Mouse (Mus musculus) liver, adult (tissue): Measurements from ENCODE around the gene Olfr1369-ps1.
"Not testable (repeated sequence)": the region's sequence is repeated elsewhere in the genome, so short reads cannot be mapped to it uniquely, and the experiment has no call there.

ENCODE experiments used
- GATA4 ChIP-seq: IDR thresholded peaks from 2 replicates; pipeline ENCODE4 v1.6.1; 2014; ENCODE audit warnings: mild to moderate bottlenecking, low read length; ENCODE audit not compliant: insufficient replicate concordance

The Olfr1369-ps1 gene

GRCm38 (mm10) chr13:21111183-21111582 is at the start of gene Olfr1369-ps1:
TSS of gene Olfr1369-ps1 (plus strand) at chr13:21111483.
- TF ChIP-seq GATA4, result not testable (repeated sequence)

- TF ChIP-seq GATA4, result no peak
Observed at GRCm38 (mm10) chr13:21066021-21066420, 45.3 kb upstream of the Olfr1369-ps1 start.

GRCm38 (mm10) chr13:21074847-21075246 is 36.4 kb upstream of the Olfr1369-ps1 start, which contains the start of gene Olfr1370:
TSS of gene Olfr1370 (minus strand) at chr13:21074947.
- TF ChIP-seq GATA4, result no peak

DNA sequence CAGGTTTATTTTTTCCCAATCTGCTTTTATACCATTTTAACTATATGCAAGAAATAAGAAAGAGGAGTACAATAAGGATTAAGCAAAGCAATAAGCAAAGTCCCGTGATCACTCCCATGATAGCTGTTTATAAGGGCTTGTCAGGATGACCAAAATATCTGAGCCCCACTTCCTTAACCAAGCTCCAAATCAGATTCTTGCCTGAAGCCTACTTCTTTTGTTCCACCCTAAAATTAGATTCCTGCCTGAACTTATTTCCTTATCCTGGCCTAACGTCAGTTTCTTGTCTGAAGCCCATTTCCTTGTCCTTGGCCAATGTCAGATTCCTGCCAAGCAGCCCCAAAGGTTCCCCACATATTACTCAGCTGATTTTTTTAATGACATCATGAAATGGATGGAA is 28.6 kb upstream of the Olfr1369-ps1 start:
- no peak for TF ChIP-seq GATA4

DNA sequence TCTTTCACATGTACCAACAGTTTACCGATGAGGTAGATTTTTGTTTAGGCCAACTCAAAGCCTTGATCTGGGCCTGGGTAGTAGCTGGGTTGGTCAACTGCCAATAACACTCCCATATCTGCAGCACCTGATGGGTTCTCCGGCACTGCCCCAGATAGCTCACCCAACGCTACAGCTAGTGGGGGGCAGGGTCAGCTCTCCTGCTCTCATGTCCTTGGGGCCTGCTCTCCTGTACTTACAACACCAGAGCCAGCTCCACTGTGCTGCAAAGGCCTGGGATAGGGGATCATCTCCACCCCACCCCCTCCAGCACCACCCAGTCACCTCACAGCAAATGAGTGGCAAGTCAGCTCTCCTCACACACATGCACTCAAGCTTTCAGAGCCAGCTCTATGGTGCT is 1.5 kb upstream of the Olfr1369-ps1 start:
- TF ChIP-seq GATA4, result no peak

DNA sequence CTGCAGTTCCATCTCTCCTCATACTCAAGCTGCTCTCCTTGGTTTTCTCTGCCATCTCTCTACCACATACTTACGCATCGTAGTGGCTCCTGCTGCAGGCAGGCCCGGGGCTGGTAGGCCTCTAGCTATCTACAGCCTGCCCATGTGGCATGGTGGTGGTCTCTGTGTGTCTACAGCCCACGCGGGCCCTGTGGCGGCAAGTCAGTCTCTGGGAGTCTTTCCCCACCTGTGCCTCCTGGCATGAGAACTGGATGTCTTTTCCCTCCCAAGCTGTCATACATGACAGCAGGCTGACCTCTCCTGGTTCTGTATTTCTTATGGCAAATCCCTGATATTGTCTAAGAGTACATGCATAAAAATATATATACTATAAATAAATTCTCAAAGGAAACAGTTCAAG is 842 bp upstream of the Olfr1369-ps1 start:
- no peak for TF ChIP-seq GATA4

DNA sequence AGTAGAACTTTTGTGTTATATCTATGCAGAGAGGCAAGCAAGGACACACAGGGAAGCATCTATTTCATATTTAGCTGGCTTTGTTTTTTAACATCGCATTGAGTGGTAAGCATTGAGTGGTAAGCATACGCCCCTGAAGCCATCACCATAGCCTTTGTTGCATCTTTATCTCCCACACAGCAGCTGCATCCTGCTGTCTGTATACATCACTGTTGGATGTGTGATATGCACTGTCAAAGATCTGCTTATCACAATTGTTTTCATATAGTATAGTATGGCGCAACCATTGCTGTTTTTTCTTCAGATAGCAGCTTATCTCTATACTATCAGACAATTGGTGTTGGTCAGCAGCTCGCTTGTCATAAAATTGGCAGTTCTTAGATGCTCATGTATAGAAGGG is 2.8 kb downstream of the Olfr1369-ps1 start:
- TF ChIP-seq GATA4, result no peak

GRCm38 (mm10) chr13:21129339-21129738 is 18.1 kb downstream of the Olfr1369-ps1 start, which contains the start of gene Olfr263:
TSS of gene Olfr263 (plus strand) at chr13:21129639.
- TF ChIP-seq GATA4, result not testable (repeated sequence)

DNA sequence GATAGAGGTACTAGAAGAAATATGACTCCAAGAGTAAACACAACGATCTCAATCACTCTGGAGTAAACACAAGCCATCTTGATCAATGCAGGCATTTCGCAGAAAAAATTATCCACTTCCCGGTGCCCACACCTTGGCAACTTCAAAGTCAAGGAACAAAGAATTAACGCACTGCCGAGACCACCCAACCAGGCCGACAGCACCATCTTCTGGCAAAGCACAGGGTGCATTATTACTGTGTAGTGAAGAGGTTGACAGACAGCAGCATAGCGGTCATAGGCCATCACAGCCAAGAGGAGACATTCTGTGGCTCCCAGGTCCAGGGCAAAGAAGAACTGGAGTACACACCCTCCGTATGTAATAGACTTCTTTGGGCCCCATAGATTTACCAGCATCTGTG is 31.1 kb downstream of the Olfr1369-ps1 start:
- no peak for TF ChIP-seq GATA4

DNA sequence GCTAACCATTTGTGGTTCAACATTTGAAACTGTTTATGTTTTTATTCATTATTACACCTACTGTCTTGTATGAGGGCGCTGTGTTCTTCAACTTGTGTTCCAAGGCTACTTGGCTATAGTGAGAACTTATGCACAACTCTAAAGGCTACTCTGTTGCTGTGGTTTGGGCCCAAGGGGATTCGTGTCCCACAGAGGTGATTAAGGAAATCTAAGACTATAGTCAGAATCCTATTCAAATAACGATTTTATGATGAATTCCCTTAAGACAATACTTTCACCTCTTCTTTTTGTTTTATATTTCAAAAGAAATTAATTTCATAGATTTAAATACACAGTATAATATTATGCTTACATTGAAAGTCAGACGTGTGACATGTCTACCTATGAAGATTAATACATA is 34.5 kb downstream of the Olfr1369-ps1 start, which contains the start of gene Olfr1368:
Gene Olfr1368 (minus strand): TSS at position 101 of the 400 bp plus-strand sequence.
- no peak for TF ChIP-seq GATA4

DNA sequence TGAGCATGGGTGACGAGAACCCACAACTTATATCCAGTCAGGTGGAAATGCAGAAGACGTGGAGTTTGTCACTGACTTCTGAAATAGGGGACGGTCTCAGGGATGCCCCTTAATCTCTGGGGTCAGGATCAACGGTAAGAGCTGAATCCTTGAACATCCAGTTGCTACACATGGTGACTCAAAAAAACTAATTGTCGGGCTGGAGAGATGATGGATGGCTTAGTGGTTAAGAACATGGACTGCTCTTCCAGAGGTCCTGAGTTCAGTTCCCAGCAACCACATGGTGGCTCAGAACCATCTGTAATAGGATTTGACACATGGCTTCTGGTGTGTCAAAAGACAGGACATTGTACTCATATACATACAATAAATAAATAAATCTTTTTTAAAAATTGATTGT is 44.6 kb downstream of the Olfr1369-ps1 start:
- no peak for TF ChIP-seq GATA4

DNA sequence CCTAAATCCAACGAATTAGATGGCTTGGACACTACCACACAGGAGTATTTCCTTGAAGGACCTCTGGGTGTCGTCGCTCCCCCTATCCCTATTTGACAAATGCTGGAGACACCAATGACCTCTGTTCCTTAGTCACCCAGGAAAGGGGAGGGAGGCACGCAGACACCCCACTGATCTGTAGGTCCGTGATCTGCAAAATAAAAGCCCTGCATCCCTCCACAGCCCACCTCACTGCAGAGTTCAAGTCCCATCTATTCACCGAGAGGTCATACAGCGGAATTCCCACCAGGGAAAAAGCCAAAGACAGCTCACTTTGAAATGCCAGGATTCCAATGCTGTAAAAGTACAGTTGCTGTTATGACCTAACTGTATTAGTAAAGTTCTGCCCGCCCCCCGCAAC is 46.8 kb downstream of the Olfr1369-ps1 start:
- TF ChIP-seq GATA4, result no peak

DNA sequence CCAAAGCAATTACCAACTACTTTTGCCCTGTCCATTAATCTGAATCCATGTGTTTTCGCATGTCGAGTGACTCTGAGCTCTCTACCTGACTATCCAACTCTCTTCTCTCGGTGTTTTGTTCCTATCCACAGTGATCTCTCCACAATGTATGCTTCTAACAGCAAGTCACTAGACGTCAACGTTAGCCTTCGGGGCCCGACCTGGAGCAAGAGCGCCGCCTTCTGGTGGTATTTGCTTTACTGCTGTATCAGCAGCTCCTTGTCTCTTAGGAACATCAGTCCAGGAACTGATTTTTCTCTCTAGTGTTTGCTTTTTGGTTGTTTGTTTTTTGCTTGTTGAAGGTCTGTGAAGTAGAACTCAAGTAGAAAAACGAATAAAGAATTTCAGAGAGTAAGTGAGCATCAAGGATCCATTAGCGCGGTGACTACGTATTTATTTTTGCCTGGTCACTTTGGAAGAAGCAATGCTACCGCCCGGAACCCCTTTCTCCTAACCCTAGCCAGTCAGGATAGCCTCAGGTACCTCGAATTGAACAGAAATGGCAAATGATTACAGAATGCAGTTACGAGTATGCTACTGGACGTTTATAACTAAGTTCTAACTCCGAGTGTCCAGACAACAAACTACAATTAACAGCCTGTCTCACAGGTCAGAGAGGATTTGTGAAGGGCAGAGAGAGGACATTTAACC is 47.6 kb downstream of the Olfr1369-ps1 start:
- no peak; the same call in 1 of the 2 replicates for TF ChIP-seq GATA4

GRCm38 (mm10) chr13:21159475-21159819 is 48.2 kb downstream of the Olfr1369-ps1 start:
- no peak for TF ChIP-seq GATA4

DNA sequence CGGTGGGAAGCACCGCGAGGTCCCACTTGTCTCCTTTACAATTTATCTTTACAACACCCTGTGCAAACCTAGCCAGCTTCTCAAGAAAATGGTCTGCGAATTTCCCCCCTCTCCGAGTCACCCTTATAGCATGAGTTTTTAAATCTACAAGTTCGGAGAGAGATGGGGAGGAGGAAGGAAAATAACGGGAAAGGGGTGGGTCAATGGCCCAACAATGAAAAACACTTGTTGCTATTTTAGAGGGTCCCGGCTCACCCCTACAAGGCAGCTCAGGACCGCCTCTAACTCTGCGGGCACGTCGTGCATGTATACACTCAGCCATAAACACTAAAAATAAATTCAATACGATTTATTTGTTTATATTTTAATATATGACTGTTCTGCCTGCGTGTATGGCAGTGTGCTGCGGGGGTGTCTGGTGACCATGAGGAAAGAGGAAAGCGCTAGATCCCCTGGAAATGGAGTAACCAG is 48.8 kb downstream of the Olfr1369-ps1 start:
- TF ChIP-seq GATA4, result no peak

DNA sequence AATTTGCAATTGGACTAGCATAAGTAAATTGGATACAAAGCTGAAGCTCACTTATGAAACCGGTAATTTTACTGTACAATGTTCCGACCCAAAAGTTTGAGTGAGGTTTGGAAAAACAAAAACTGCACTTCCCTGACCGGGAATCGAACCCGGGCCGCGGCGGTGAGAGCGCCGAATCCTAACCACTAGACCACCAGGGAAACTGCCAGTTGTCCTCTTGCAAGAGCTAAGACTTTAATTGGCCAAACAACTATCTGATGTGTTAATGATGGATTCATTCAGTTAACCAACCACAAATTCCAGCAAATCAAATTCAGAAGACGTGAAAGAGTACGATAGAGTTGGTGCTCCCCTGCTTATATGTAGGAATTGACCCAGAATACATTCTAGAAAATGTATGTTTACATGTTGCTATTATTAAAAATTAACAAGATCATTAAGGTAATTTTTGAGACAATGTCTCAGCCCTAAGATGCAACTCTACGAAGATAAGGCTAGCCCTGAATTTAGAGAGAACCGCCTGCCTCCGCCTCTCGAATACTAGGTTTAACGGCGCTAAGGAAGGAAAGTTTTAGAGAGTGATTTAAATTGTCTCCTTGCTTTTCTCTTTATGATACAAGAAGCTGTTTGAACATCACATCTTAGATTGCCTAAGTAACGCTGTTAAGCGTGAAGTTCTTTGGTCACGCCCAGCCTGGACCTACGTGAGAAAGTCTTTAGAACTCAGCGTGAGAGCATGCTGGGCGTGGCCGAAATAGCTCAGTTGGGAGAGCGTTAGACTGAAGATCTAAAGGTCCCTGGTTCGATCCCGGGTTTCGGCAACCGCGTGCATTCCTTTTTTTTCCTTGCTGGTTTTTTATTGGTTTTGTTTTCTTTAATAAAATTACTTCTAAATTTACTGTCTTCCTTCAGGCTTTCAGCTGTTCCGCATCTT is 49.6 kb downstream of the Olfr1369-ps1 start:
- TF ChIP-seq GATA4, result no peak
